Mouse (Mus musculus): ENCODE results near the gene Zfp1.

- TF ChIP-seq MYOD1 (IDR thresholded peaks at IDR 0.05; ENCODE audit: control insufficient read depth in 1 of 3, insufficient read length in 2 of 3, low read depth in 2 of 3) = no peak
- TF ChIP-seq POLR2A (IDR thresholded peaks at IDR 0.05; ENCODE audit: insufficient read length, low read depth) = no peak
- TF ChIP-seq CEBPB (IDR thresholded peaks at IDR 0.05; ENCODE audit: insufficient read depth, poor library complexity, severe bottlenecking) = no peak
- TF ChIP-seq USF1 (IDR thresholded peaks at IDR 0.05; ENCODE audit: low read depth) = no peak
- no peak for TF ChIP-seq E2F4 (IDR thresholded peaks at IDR 0.05; ENCODE audit: insufficient read depth)
- TF ChIP-seq TCF12 (IDR thresholded peaks at IDR 0.05; ENCODE audit: insufficient read depth, poor library complexity, severe bottlenecking) = no peak
- no peak for TF ChIP-seq MAX (IDR thresholded peaks at IDR 0.05; ENCODE audit: low read depth)
- no peak for TF ChIP-seq POLR2AphosphoS2 (IDR thresholded peaks at IDR 0.05; ENCODE audit: insufficient read length, low read depth)
- TF ChIP-seq MYOG (IDR thresholded peaks at IDR 0.05; ENCODE audit: control insufficient read depth in 1 of 3, insufficient read depth in 1 of 3, insufficient read length in 2 of 3, low read depth in 2 of 3) = peak in 1 of 3 experiments; percentile 3
Measured at GRCm38 (mm10) chr8:111705222-111705621, 62.0 kb downstream of the Zfp1 start.
